Mouse (Mus musculus) testis, adult 2 months (tissue): ENCODE data around the gene Pid1. TPM values are rescaled to one million over a fixed set of nuclear protein-coding genes. Genes with fewer than 3 reads are reported as not detected.

Experiments used
- H3K27ac ChIP-seq: fragments of 200-500 bp; 2 replicates; pipeline ENCODE4 v1.5.1; 2012; ENCODE audit warnings: low read depth, low read length; ENCODE audit not compliant: control insufficient read depth, insufficient read depth
- H3K27me3 ChIP-seq: fragments of 200-500 bp; 2 replicates; pipeline ENCODE4 v1.6.1; 2012; ENCODE audit warnings: mild to moderate bottlenecking, low read length, moderate library complexity; ENCODE audit not compliant: control insufficient read depth, insufficient read depth
- H3K36me3 ChIP-seq: fragments of 200-500 bp; 2 replicates; pipeline ENCODE4 v1.6.1; 2012; ENCODE audit warnings: mild to moderate bottlenecking, low read length; ENCODE audit not compliant: control insufficient read depth, insufficient read depth
- H3K4me1 ChIP-seq: fragments of 200-500 bp; 2 replicates; pipeline ENCODE4 v1.6.1; 2012; ENCODE audit warnings: low read length; ENCODE audit not compliant: control insufficient read depth, insufficient read depth
- H3K4me3 ChIP-seq: fragments of 200-500 bp; 2 replicates; pipeline ENCODE4 v1.5.1; 2012; ENCODE audit warnings: low read depth, mild to moderate bottlenecking, low read length, moderate library complexity, mixed read lengths; ENCODE audit not compliant: control insufficient read depth
- CTCF ChIP-seq: fragments of 200-500 bp; IDR thresholded peaks from 2 replicates; pipeline ENCODE4 v1.5.1; 2012; ENCODE audit warnings: low read depth, mild to moderate bottlenecking, inconsistent platforms, low read length, moderate library complexity; ENCODE audit not compliant: control insufficient read depth, insufficient read depth, insufficient replicate concordance
- POLR2A ChIP-seq: fragments of 200-500 bp; IDR thresholded peaks from 2 replicates; pipeline ENCODE4 v1.6.1; 2012; ENCODE audit warnings: low read depth, mild to moderate bottlenecking, inconsistent platforms, low read length, moderate library complexity; ENCODE audit not compliant: control insufficient read depth
- polyA plus RNA-seq: library from polyadenylated mRNA; depleted of rRNA; stranded (reverse); fragments of >200 nt; gene quantifications from 2 replicates; pipeline ENCODE4 v1.2.3, GENCODE M21; 2012

Gene Pid1
- polyA plus RNA-seq, 1 experiment, result 0.95 TPM

DNA sequence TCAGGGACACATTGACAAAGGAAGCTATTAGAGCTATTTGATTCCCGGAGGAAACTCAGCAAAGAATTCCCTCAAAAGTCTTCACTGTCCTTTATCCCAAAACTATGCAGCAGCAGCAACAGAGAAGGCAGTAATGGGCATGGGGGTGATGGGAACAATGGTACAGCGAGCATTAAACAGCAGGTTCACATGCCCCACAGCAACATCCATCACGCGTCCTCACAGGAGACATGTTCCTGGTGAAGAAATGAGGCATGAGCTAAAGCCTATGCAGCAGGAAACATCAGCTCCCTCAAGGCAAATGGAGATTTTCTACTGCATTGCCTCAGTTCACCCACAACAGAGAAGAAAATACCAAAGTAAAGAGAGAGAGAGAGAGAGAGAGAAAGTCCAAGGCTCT, 231.5 kb downstream of the Pid1 start:
- no peaks in the 10 kb centered on the region for H3K36me3 ChIP-seq
- H3K4me1 ChIP-seq, result no peaks in the 10 kb centered on the region
- no peak overlapping the region for H3K4me3 ChIP-seq
- H3K27ac ChIP-seq, result no peak overlapping the region
- TF ChIP-seq POLR2A (no peak), CTCF (no peak)
- no peaks in the 10 kb centered on the region for H3K27me3 ChIP-seq

DNA sequence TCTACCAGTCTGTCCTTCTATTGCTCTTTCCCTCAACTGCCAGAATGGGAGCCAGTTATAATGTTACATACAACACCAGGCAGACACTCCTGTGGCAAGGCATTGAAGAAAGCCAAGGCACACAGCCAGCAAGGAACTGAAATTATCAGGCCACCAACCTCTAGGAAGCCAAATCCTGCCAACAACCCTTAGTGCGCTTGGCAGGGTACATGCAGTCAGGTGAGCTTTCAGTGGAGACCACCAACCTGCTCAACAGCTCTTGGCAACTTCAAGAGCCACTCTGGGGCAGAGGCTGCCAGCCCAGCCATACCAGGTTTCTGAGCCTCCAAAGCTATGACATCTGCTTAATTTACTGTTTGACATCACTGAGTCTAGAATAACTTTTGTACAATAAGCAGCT, 232.2 kb downstream of the Pid1 start:
- Histone ChIP-seq H3K27me3 (no peaks in the 10 kb centered on the region), H3K27ac (no peak overlapping the region), H3K4me1 (no peaks in the 10 kb centered on the region), H3K4me3 (no peak overlapping the region), H3K36me3 (no peaks in the 10 kb centered on the region)
- TF ChIP-seq CTCF, result no peak
- TF ChIP-seq POLR2A, result no peak

DNA sequence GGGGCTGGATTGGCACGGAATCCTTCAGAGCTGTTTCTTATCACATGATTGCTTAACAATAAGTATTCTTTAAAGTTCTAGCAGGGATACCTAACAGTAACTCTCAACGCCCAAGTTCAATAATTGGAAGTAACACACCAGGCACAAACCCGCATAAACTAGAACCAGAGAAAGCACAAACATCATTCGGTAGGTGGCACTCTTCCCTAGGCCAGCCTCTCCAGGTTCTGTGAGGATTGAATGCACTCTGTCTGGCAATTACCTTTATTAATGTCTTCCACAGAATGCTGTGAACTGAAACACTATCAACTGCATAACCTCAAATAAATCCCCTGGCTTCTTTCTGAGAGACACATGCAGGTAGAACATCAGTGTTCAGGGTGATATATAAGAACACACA, 235.5 kb downstream of the Pid1 start:
- TF ChIP-seq CTCF (no peak), POLR2A (no peak)
- H3K36me3 ChIP-seq, result no peaks in the 10 kb centered on the region
- H3K27me3 ChIP-seq, result no peaks in the 10 kb centered on the region
- no peaks in the 10 kb centered on the region for H3K4me1 ChIP-seq
- no peak overlapping the region for H3K27ac ChIP-seq
- no peak overlapping the region for H3K4me3 ChIP-seq

DNA sequence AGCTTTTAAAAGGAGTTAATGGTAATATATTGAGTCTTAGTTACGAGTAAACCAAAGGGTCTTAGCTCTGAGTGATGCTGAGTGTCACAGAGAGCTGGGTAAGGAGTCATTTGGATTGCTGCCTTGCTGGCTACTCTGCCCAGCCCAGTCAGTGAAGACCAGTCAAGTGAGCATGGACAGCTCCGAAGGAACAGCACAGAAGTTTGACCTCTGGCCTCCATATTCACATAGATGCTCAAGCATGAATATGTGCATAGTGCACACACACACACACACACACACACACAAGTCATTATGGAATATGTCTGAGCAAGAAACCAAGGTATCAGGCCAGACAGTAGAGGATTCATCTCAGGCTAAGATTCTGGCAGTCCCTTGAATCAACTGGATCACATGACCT, 244.7 kb downstream of the Pid1 start:
- Histone ChIP-seq H3K4me3 (no peak overlapping the region), H3K4me1 (no peaks in the 10 kb centered on the region), H3K27ac (no peak overlapping the region), H3K27me3 (no peaks in the 10 kb centered on the region), H3K36me3 (no peaks in the 10 kb centered on the region)
- TF ChIP-seq CTCF (no peak), POLR2A (no peak)

DNA sequence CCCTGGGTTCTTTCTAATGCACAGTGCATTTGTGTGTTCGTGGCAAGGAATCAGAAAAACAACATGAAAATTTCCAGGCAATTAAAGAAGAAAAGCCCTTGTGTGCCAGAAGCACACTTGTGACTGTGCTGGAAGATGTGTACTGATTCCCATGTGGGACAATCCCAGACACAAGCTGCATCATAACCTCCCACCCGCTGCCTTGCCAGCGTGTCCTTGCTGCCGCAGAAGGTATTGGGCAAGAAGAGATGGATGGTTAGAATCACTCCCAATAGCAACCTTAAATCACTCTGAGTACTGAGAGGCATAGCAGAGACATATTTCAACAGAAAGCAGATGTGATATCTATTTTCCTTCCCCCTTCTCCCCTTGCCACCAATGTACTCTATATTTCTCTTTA, 257.2 kb downstream of the Pid1 start:
- no peak overlapping the region for H3K4me3 ChIP-seq
- H3K27me3 ChIP-seq, result no peaks in the 10 kb centered on the region
- TF ChIP-seq POLR2A, result no peak
- TF ChIP-seq CTCF, result no peak
- no peaks in the 10 kb centered on the region for H3K36me3 ChIP-seq
- H3K27ac ChIP-seq, result no peak overlapping the region
- H3K4me1 ChIP-seq, result no peaks in the 10 kb centered on the region

DNA sequence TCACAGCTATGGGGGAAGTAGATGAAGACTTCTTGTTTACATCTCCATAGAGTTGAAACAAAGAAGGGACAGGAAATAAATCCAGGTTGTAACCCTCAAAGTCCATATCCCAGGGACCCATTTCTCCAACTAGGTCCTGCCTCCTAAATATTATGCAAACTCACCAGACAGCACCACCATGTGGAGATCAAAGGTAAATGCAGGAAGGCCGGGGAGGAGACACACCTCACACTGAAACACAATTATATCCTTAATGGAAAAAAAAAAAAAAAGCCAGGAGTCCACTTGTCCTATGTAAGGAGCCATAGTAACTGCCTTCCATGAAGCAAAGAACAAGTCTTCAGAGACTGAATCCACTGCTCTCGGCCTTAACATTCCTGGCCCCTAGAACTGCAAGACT, 261.9 kb downstream of the Pid1 start:
- no peaks in the 10 kb centered on the region for H3K27me3 ChIP-seq
- TF ChIP-seq CTCF, result no peak
- TF ChIP-seq POLR2A, result no peak
- no peak overlapping the region for H3K27ac ChIP-seq

DNA sequence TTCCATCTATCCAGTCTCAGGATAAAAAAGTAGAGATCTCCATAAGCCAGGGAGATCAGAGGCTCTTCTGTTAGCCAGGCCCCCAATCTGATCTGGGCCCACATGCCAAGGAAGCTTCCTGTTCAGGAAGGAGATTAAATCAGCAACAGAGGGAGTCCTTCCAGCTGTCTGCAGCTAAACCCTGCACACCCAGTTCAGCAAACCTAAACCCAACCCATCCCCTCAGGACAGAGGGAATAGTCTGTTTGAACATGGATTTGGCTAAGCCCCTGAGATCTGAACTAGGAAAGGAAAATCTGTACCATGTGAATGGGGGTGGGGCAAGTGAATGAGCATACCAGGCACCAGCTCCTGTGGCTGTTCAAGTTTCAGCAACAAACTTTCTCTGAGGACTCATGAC, 266.6 kb downstream of the Pid1 start:
- Histone ChIP-seq H3K27ac (no peak overlapping the region), H3K27me3 (no peaks in the 10 kb centered on the region), H3K4me1 (no peaks in the 10 kb centered on the region), H3K36me3 (no peaks in the 10 kb centered on the region), H3K4me3 (no peak overlapping the region)
- TF ChIP-seq CTCF, result no peak
- TF ChIP-seq POLR2A, result no peak

More for the DNA sequence above, 261.9 kb downstream of the Pid1 start:
- Histone ChIP-seq H3K36me3 (no peaks in the 10 kb centered on the region), H3K4me1 (no peaks in the 10 kb centered on the region), H3K4me3 (no peak overlapping the region)

DNA sequence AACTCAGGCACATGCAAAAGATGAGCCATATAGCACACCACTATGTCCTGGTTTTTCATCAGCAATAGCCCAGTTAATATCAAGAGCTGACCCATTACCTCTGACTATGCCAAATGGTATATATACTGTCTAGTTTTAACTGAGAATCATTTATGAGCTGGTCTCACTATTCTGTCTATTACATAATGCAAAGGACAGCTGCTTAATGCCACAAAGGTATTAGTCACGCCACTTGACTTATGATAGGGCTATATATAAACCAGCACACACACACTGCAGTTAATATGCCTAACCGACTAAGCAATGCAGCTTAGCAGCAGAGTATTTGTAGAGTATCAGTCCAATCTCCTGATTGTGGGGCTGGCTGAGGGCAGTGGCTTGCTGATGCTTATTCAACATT, 270.7 kb downstream of the Pid1 start:
- Histone ChIP-seq H3K4me3 (no peak overlapping the region), H3K27ac (no peak overlapping the region), H3K4me1 (no peaks in the 10 kb centered on the region), H3K27me3 (no peaks in the 10 kb centered on the region), H3K36me3 (no peaks in the 10 kb centered on the region)
- no peak for TF ChIP-seq CTCF
- TF ChIP-seq POLR2A, result no peak
